Mouse (Mus musculus): ENCODE results near the gene Kif3c. TPM values are rescaled to one million over a fixed set of nuclear protein-coding genes. Genes with fewer than 3 reads are reported as not detected.

The Kif3c gene
- total and polyA plus RNA-seq, 3 experiments = 2.5 to 5.6 TPM; not detected in 1

- H3K27me3 ChIP-seq (ENCODE audit: control insufficient read depth in 1 of 2, insufficient read depth in 2 of 2, low read length in 2 of 2) = no peaks in the 10 kb centered on the region
- no peak overlapping the region for H3K27ac ChIP-seq (ENCODE audit: control insufficient read depth, low read depth, low read length)
- no peaks in the 10 kb centered on the region for H3K9me3 ChIP-seq (replicated peaks; ENCODE audit: insufficient read depth, low read length)
- DNase-seq (ENCODE audit: low read depth, low spot score) = no peak
- no peak for TF ChIP-seq RCOR1 (IDR thresholded peaks at IDR 0.05; ENCODE audit: low read depth, low read length)
- no peaks in the 10 kb centered on the region for H3K4me1 ChIP-seq (ENCODE audit: control insufficient read depth in 1 of 2, insufficient read depth in 2 of 2, low read length in 2 of 2)
- no peaks in the 10 kb centered on the region for H3K36me3 ChIP-seq (ENCODE audit: control insufficient read depth in 1 of 2, insufficient read depth in 2 of 2, low read length in 2 of 2)
- H3K4me3 ChIP-seq (ENCODE audit: control insufficient read depth in 1 of 2, insufficient read depth in 1 of 2, low read depth in 2 of 2, low read length in 2 of 2) = no peak overlapping the region
- no peak overlapping the region for H3K9ac ChIP-seq (ENCODE audit: control insufficient read depth, low read depth, low read length, poor library complexity, severe bottlenecking)
- H3K79me2 ChIP-seq (ENCODE audit: control insufficient read depth, insufficient read depth, low read length, poor library complexity) = no peaks in the 10 kb centered on the region
Observed at GRCm38 (mm10) chr12:3355068-3355467, 9.9 kb upstream of the Kif3c start.

DNA sequence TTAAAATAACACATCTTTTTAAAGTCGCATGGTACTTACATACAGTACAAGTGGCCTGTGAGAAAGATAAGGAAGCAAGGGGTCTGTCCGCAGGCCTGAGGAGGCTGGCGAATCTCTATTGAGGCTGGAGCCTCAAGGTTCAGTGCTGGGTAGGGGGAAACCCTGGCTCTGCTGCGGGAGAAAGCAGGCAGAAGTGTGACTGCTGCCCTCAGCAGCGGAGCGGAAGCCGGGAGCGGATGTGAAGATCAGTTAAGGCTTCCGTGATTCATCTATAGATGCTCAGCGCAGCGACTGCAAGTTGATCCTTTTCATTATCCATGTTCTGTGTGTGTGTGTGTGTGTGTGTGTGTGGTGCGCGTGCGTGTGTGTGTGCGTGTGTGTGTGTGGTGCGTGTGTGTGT lies 8.1 kb upstream of the Kif3c start:
- TF ChIP-seq POLR2AphosphoS5 (IDR thresholded peaks at IDR 0.05; ENCODE audit: borderline replicate concordance, low read depth, low read length) (no peak), TBP (IDR thresholded peaks at IDR 0.05; ENCODE audit: low read depth, low read length) (no peak), MEF2A (IDR thresholded peaks at IDR 0.05; ENCODE audit: extremely low read depth, insufficient replicate concordance, low read depth, low read length, poor library complexity, severe bottlenecking) (no peak), SIN3A (IDR thresholded peaks at IDR 0.05; ENCODE audit: low read length) (no peak), GABPA (IDR thresholded peaks at IDR 0.05; ENCODE audit: low read depth, low read length) (no peak), MYB (IDR thresholded peaks at IDR 0.05; ENCODE audit: low read depth, low read length) (no peak), BHLHE40 (IDR thresholded peaks at IDR 0.05; ENCODE audit: borderline replicate concordance, low read depth, low read length) (no peak), HCFC1 (IDR thresholded peaks at IDR 0.05; ENCODE audit: low read depth, low read length) (no peak), KAT2A (conservative IDR thresholded peaks at IDR 0.05; ENCODE audit: low read depth, low read length) (no peak), SMC3 (IDR thresholded peaks at IDR 0.05; ENCODE audit: low read depth, low read length) (no peak), EP300 (IDR thresholded peaks at IDR 0.05; ENCODE audit: low read depth in 1 of 2, low read length in 2 of 2) (no peak), MAX (IDR thresholded peaks at IDR 0.05; ENCODE audit: low read length) (no peak), CTCF (IDR thresholded peaks at IDR 0.05 in 2 of 3, conservative IDR thresholded peaks at IDR 0.05 in 1 of 3; ENCODE audit: control insufficient read depth in 1 of 3, insufficient read depth in 1 of 3, low read depth in 2 of 3, low read length in 3 of 3, poor library complexity in 1 of 3, severe bottlenecking in 1 of 3) (no peak), E2F4 (IDR thresholded peaks at IDR 0.05; ENCODE audit: borderline replicate concordance, low read depth, low read length) (no peak), ZC3H11A (IDR thresholded peaks at IDR 0.05; ENCODE audit: low read depth, low read length) (no peak)
- Histone ChIP-seq H3K9me3 (replicated peaks; ENCODE audit: insufficient read depth, low read length) (no peaks in the 10 kb centered on the region), H3K27me3 (ENCODE audit: control insufficient read depth in 1 of 2, insufficient read depth in 2 of 2, low read length in 2 of 2) (no peaks in the 10 kb centered on the region), H3K9ac (ENCODE audit: control insufficient read depth, low read depth, low read length, poor library complexity, severe bottlenecking) (no peak overlapping the region), H3K36me3 (ENCODE audit: control insufficient read depth in 1 of 2, insufficient read depth in 2 of 2, low read length in 2 of 2) (no peaks in the 10 kb centered on the region), H3K79me2 (ENCODE audit: control insufficient read depth, insufficient read depth, low read length, poor library complexity) (no peaks in the 10 kb centered on the region), H3K4me1 (ENCODE audit: control insufficient read depth in 1 of 2, insufficient read depth in 2 of 2, low read length in 2 of 2) (no peaks in the 10 kb centered on the region), H3K4me3 (ENCODE audit: control insufficient read depth in 1 of 2, insufficient read depth in 1 of 2, low read depth in 2 of 2, low read length in 2 of 2) (no peak overlapping the region), H3K27ac (ENCODE audit: control insufficient read depth, low read depth, low read length) (no peak overlapping the region)
- DNase-seq (ENCODE audit: low read depth, low spot score) = no peak
